Mouse (Mus musculus) hindbrain, embryonic 14.5 days (tissue): ENCODE measurements around the gene Rrad. TPM values are rescaled to one million over a fixed set of nuclear protein-coding genes. Genes with fewer than 3 reads are reported as not detected.
"Not testable (repeated sequence)": the region's sequence is repeated elsewhere in the genome, so short reads cannot be mapped to it uniquely, and the experiment has no call there.

Experiments
- ATAC-seq: fragments of 200-750 bp; cut with Nextera tagmentation; 2 replicates; pipeline ENCODE4 v1.8.0; 2017; ENCODE audit warnings: moderate number of reproducible peaks, mild to moderate bottlenecking, moderate TSS enrichment, moderate library complexity; ENCODE audit not compliant: low FRiP score
- DNase-seq: peaks from one replicate; pipeline ENCODE4 v3.0.0-alpha.2; 2015; ENCODE audit warnings: low spot score
- H3K27ac ChIP-seq: fragments of 300-500 bp; sonication (generic); 2 replicates; pipeline ENCODE4 v1.5.1; 2014; ENCODE audit warnings: mild to moderate bottlenecking, moderate library complexity
- H3K27me3 ChIP-seq: fragments of 300-500 bp; sonication (generic); 2 replicates; pipeline ENCODE4 v1.6.1; 2014; ENCODE audit warnings: mild to moderate bottlenecking, low read length, mixed read lengths; ENCODE audit not compliant: control insufficient read depth, insufficient read depth
- H3K36me3 ChIP-seq: fragments of 300-500 bp; sonication (generic); replicated peaks from 2 replicates; pipeline ENCODE4 v1.6.1; 2014; ENCODE audit not compliant: control insufficient read depth, insufficient read depth
- H3K4me1 ChIP-seq: fragments of 300-500 bp; sonication (generic); replicated peaks from 2 replicates; pipeline ENCODE4 v1.6.1; 2014; ENCODE audit warnings: antibody characterized with exemption, low read length, mixed read lengths; ENCODE audit not compliant: control insufficient read depth, insufficient read depth
- H3K4me2 ChIP-seq: fragments of 300-500 bp; sonication (generic); replicated peaks from 2 replicates; pipeline ENCODE4 v1.6.1; 2014; ENCODE audit warnings: mild to moderate bottlenecking, moderate library complexity
- H3K4me3 ChIP-seq: fragments of 300-500 bp; sonication (generic); replicated peaks from 2 replicates; pipeline ENCODE4 v1.5.1; 2014; ENCODE audit warnings: mild to moderate bottlenecking, low read length
- H3K9ac ChIP-seq: fragments of 300-500 bp; sonication (generic); 2 replicates; pipeline ENCODE4 v1.6.1; 2014
- H3K9me3 ChIP-seq: fragments of 300-500 bp; sonication (generic); 2 replicates; pipeline ENCODE4 v1.6.1; 2016; ENCODE audit warnings: low read length; ENCODE audit not compliant: control insufficient read depth
- WGBS: fragments of 180-500 bp; shearing (Covaris S2); extraction: QIAGEN DNeasy Blood & Tissue Kit; methylation state at CpG from one replicate; pipeline ENCODE4 v1.1.7; 2014; 5-methylcytosine and 5-hydroxymethylcytosine counted together
- polyA plus RNA-seq: library from polyadenylated mRNA; unstranded; fragments of >200 nt; fragmentation: Nextera tagmentation; extraction: Ambion mirVana; gene quantifications from 2 replicates; pipeline ENCODE4 v1.2.1, GENCODE M21; 2014

Rrad gene
- 3.9 and 4.3 TPM in 2 replicates for polyA plus RNA-seq

DNA sequence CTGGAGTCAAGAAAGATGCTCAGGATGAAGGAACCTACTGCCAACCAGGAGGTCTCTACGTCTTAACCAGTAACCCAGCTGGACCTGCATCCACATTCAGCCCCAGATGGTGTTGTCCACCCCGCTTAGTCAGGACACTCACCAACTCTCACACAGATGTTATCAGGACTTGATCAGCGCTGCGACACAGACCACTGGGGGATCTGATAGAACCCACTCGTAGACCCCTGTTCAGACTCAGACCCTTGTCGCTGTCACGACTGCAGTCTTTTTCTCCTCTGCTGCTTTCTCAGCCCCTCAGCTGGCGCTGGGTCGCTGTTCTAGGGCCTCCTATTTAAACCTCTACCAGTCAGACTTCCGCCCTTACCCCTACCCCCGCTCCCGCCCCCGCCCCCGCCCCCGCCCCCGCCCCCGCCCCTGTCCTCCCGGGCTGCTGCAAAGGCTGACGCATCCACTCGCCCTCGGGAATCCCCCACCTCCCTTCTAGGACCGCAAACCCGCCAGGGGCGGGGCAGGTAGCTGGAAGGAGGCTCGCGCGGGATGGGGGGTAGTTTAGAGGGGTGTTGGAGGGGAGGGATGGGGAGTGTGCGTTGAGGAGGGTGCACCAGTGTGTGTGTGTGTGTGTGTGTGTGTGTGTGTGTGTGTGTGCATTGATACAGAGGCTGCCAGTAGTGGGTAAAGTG lies at the start of gene Rrad:
Gene Rrad, minus strand, starts transcription at position 347 of the 683 bp plus-strand sequence.
- Histone ChIP-seq H3K9me3 (no peaks in the 10 kb centered on the region), H3K4me1 (peaks cover 8% of the 10 kb centered on the region; the same call in 1 of the 2 replicates), H3K9ac (peak within 1 kb of the TSS; percentile 40; the same call in 1 of the 2 replicates), H3K4me2 (peak within 1 kb of the TSS; percentile 60), H3K27ac (no peak within 1 kb of the TSS), H3K4me3 (peak within 1 kb of the TSS; percentile 26), H3K36me3 (peaks cover 7% of the 10 kb centered on the region), H3K27me3 (peaks cover 27% of the 10 kb centered on the region)
- DNase-seq: peak; percentile 34
- ATAC-seq: peak; percentile 66
- WGBS: 1% methylated on average over 23 of the region's 28 CpGs

DNA sequence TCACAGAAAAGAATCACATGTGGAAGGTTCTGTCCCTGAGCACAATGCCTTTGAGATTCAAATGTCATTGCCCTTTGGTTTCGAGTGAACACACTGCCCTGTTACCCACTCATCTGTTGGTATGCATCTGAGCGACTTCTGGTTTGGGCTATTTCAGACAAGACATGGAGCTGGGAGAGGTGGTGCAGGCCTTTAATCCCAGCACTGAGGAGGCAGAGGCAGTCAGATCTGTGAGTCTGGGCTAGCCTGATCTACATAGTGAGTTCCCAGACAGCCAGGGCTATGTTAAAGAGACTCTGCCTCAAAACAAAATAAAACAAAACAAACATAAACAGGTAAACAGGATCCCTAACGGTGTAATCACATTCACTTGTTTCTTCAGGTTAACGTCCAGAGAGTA lies 24.5 kb upstream of the Rrad start:
- Histone ChIP-seq H3K9ac (no peak overlapping the region), H3K4me1 (no peaks in the 10 kb centered on the region), H3K36me3 (no peaks in the 10 kb centered on the region), H3K4me3 (no peak overlapping the region), H3K4me2 (no peak overlapping the region), H3K9me3 (no peaks in the 10 kb centered on the region), H3K27me3 (no peaks in the 10 kb centered on the region), H3K27ac (no peak overlapping the region)
- no peak for DNase-seq
- no peak for ATAC-seq
- WGBS: 71% methylated on average over 4 of the region's 4 CpGs

- Histone ChIP-seq H3K4me1 (no peaks in the 10 kb centered on the region), H3K36me3 (no peaks in the 10 kb centered on the region), H3K27ac (no peak overlapping the region), H3K9me3 (no peaks in the 10 kb centered on the region), H3K9ac (no peak overlapping the region), H3K27me3 (no peaks in the 10 kb centered on the region), H3K4me3 (no peak overlapping the region), H3K4me2 (no peak overlapping the region)
- peak; percentile 97 for DNase-seq
- peak; percentile 91 for ATAC-seq
- 3% methylated on average over 3 of the region's 3 CpGs for WGBS
Observed at GRCm38 (mm10) chr8:104654984-104655383, 23.9 kb upstream of the Rrad start.

DNA sequence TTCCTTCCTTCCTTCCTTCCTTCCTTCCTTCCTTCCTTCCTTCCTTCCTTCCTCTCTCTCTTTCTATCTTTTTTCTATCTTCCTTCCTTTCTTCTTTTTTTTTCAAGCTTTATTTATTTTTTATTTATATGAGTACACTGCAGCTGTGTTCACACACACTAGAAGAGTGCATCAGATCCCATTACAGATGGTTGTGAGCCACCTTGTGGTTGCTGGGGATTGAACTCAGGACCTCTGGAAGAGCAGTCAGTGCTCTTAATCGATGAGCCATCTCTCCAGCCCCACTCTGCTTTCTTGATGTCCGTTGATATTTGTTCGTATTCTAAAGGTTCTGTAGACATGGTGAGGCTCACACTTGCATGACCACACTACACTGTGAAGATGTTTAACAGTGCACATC lies 13.1 kb upstream of the Rrad start:
- H3K36me3 ChIP-seq, H3K27me3 ChIP-seq, H3K9ac ChIP-seq, ATAC-seq, H3K9me3 ChIP-seq, DNase-seq, H3K27ac ChIP-seq, H3K4me2 ChIP-seq, H3K4me3 ChIP-seq: not testable (repeated sequence)
- peaks cover 17% of the 10 kb centered on the region for H3K4me1 ChIP-seq
- 77% methylated on average over 3 of the region's 3 CpGs for WGBS

DNA sequence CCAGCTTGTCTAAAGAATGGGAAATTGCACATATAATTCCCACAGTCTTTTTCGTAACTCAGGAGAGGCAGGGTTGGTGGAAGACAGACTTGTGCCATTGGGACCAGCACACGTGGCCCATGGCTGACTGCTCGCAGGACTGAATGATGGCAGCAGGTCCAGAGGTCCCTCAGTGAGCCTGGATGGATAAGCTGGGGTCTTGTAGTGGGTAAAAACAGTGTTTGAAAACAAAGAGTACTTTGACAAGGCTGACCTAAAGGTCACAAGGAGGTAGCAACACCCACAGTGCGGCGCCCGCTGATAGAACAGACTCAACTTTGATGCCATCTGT lies 11.2 kb upstream of the Rrad start:
- H3K4me3 ChIP-seq: peak overlapping the region; percentile 79
- H3K4me1 ChIP-seq: peaks cover 17% of the 10 kb centered on the region
- peak overlapping the region; percentile 80 for H3K4me2 ChIP-seq
- peaks cover 19% of the 10 kb centered on the region; the same call in 1 of the 2 replicates for H3K36me3 ChIP-seq
- DNase-seq (no peak), ATAC-seq (peak; percentile 28; the same call in 1 of the 2 replicates)
- peak overlapping the region; percentile 82 for H3K27ac ChIP-seq
- H3K9ac ChIP-seq: peak overlapping the region; percentile 79
- H3K27me3 ChIP-seq: no peaks in the 10 kb centered on the region
- 78% methylated on average over 6 of the region's 6 CpGs for WGBS
- H3K9me3 ChIP-seq: no peaks in the 10 kb centered on the region

DNA sequence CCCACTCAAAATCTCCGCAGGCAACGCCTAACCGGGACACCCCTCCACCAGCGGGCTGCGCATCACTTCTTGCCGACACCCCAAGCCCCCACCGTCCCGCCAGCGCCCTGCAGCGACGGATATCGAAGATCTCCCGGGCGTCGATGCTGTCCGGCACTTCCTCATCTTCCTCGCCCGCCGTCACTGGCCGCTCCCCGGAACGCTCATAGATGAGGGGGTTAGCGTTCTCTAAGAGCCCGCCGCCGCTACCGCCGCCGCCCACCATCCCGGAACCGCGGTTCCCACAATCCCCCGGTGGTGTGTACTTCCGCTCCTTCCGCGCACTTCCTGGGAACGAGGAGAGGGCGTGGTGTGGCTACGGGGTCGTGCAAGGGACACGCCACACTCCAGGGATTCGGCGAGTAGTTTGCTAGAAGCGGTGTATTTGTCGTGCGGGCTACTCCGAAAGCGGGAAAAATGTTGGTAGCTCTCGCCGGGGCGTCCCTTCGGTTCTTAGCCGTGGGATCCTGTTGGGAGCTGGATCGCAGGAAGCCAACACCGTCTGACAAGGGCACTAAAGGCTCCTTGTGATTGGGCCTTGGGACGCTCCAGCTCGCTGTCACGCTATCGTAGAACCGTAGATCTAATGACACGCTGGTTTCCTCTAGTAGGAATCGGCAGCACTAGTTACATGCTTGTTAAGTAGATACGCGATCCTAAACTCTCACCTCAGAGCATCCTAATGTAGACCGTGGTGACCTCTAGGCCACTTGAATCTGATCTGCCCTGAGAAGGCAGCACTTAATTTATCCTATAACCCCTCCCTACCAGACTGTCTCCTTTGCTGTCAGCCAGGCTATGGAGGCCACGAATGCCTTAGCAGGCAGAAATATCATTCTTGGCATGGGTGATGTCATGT lies 10.5 kb upstream of the Rrad start, which contains the start of gene Ciao2b:
Gene Ciao2b, minus strand, starts transcription at position 540 of the 898 bp plus-strand sequence.
- Histone ChIP-seq H3K9ac (peak within 1 kb of the TSS; percentile 79), H3K27ac (peak within 1 kb of the TSS; percentile 82), H3K9me3 (no peaks in the 10 kb centered on the region), H3K36me3 (peaks cover 19% of the 10 kb centered on the region; the same call in 1 of the 2 replicates), H3K4me3 (peak within 1 kb of the TSS; percentile 79), H3K4me1 (peaks cover 17% of the 10 kb centered on the region), H3K4me2 (peak within 1 kb of the TSS; percentile 80), H3K27me3 (no peaks in the 10 kb centered on the region)
- ATAC-seq (peak; percentile 98), DNase-seq (peak; percentile 90)
- under 1% methylated on average over 66 of the region's 66 CpGs for whole genome bisulfite sequencing

DNA sequence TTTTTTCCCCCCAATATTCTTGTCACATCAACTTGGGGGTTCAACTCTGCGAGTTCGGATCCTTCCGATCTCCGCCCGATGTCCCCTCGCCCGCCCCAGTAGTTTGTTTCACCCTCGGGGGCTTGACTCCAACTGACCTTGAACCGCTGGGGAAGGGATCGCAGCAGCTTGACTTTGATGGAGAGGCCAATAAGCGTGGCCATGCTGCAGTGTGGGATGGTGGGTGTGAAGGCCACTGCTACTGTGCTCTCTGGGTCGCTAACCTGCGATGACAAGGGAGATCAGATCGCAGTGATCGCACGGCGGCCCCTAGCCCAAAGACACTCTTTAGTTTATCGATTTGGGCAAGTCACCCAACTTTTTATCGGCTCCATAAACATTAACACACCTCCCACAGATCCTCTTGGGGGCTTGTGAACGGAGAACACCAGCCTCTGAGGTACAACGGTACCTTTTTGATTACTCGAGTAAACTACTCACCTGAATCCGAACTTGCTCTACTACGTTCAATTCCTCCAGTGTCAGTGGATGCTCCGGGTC lies 9.8 kb upstream of the Rrad start:
- 11% methylated on average over 25 of the region's 25 CpGs for WGBS
- no peak for ATAC-seq
- Histone ChIP-seq H3K4me3 (peak overlapping the region; percentile 79), H3K27ac (no peak overlapping the region), H3K36me3 (peaks cover 19% of the 10 kb centered on the region; the same call in 1 of the 2 replicates), H3K27me3 (no peaks in the 10 kb centered on the region), H3K4me1 (peaks cover 17% of the 10 kb centered on the region), H3K4me2 (peak overlapping the region; percentile 80), H3K9ac (peak overlapping the region; percentile 79), H3K9me3 (no peaks in the 10 kb centered on the region)
- no peak for DNase-seq

GRCm38 (mm10) chr8:104640241-104640640 lies 9.1 kb upstream of the Rrad start:
- Histone ChIP-seq H3K36me3 (peaks cover 24% of the 10 kb centered on the region), H3K9me3 (no peaks in the 10 kb centered on the region), H3K4me1 (peaks cover 17% of the 10 kb centered on the region), H3K9ac (0 out of 2 replicates have a peak overlapping the region, but pooled peaks have one; percentile 79), H3K27me3 (no peaks in the 10 kb centered on the region), H3K4me2 (peak overlapping the region; percentile 80), H3K27ac (no peak overlapping the region), H3K4me3 (peak overlapping the region; percentile 79)
- WGBS: 89% methylated on average over 7 of the region's 7 CpGs
- DNase-seq: no peak
- ATAC-seq: no peak

DNA sequence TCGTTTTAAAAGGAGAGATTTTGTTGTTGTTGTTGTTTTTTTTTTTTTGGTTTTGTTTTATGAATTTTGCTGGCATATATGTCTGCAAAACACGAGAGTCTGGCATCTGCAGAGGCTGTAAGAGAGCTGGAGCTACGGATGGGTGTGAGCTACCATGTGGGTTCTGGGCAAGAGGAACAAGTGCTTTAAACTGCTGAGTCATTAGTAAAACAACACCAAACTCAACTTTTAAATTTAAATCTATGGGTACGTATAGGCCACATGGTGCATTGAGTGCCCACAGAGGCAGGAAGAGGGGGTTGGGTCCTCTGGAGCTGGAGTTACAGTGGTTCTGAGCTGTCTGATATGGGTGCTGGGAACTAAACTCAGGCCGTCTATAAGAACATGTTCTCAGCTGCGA lies 6.9 kb upstream of the Rrad start:
- WGBS: 91% methylated on average over 6 of the region's 6 CpGs
- DNase-seq (no peak), ATAC-seq (no peak)
- H3K4me1 ChIP-seq: peaks cover 17% of the 10 kb centered on the region
- no peaks in the 10 kb centered on the region for H3K9me3 ChIP-seq
- no peak overlapping the region for H3K9ac ChIP-seq
- peaks cover 26% of the 10 kb centered on the region for H3K36me3 ChIP-seq
- H3K27me3 ChIP-seq: no peaks in the 10 kb centered on the region
- no peak overlapping the region for H3K27ac ChIP-seq
- no peak overlapping the region for H3K4me3 ChIP-seq
- no peak overlapping the region for H3K4me2 ChIP-seq
